Mouse (Mus musculus) lung, adult 2 months (tissue): ENCODE results near the gene Tmtc2.

Experiments used
- CTCF ChIP-seq: fragments of 200-500 bp; IDR thresholded peaks from 2 replicates; pipeline ENCODE4 v1.5.1; 2011; ENCODE audit warnings: mild to moderate bottlenecking, low read length, control low read depth; ENCODE audit not compliant: insufficient read depth
- POLR2A ChIP-seq: fragments of 200-500 bp; IDR thresholded peaks from 2 replicates; pipeline ENCODE4 v1.6.1; 2011; ENCODE audit warnings: low read depth, mild to moderate bottlenecking, control low read depth, low read length, borderline replicate concordance; ENCODE audit errors: extremely low read depth

DNA sequence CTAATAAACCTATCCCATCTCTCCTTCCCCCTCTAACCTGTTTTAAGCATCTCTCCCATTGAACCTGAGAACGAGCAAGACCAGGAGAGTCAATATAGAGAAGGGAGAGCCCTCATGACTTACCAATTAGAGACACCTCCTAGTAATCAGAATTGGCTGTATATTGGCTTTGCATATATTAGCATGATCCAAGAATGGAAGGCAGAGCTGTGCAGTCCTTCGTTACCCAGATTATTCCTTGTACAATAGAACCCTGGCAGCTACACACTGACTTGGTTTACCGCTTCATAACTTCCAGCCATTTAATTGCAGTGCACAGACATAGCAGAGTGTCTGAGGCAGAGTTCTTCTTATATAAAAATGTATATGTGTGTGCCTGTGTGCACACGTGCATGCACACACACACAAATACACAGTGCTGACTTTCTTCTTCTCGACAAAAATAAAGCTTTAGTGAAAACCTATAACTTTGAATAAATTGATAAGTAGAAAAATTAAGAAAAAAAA, 42.2 kb downstream of the Tmtc2 start:
- TF ChIP-seq CTCF = no peak
- no peak for TF ChIP-seq POLR2A
